Mouse (Mus musculus) right cerebral cortex, postnatal 36 days (tissue): ENCODE measurements at regions not wholly inside any gene's neighbourhood (a gene's known extent, or its start where the extent isn't known, plus 50 kb on each side); places are given as distances from the start of the nearest gene placed in this dataset.

Source experiments
- DNase-seq, 2 experiments: peaks; one replicate each; pipeline ENCODE4 v3.0.0; 2022; ENCODE audit warnings: low spot score in 2 of 2, mixed read lengths in 1 of 2

DNA sequence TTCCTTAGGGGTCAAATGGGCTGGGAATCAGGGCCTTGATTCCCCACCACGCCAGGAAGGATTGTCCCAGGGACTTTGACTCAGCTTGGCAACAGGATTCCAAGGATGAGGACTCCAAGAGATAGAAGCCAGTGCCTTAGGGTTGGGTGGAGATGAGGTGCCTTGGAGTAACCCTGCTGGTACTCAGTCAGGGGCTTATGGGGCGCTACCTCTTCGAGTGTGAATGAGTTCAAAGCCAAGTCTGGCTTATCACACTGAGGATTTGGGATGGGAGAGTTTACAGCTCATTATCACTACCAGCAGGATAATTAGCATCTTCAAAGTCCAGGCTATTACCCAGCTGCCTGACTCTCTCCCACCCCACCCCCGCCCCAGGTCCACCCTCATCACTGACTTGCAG, 213.5 kb downstream of the Cdh26 start:
- DNase-seq: no peak

DNA sequence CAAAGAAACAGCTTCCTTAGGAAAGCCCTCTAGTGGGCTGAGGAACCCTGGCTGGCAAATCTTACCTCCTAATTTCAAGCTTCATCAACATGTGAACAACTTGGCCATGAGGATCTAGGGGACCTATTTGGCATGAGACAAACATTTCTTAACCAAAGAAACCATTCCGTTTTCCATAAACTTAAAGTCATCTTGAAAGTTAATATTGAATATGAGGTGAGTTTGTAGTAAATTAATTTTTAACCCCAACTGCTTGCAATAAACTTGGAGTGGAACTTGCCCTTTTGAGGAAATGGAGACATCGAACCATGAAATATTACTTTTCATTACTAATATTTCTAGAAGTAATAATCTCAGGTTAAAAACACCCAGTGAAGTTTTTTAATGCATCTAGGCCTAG, 229.7 kb downstream of the Cdh26 start:
- no peak for DNase-seq

DNA sequence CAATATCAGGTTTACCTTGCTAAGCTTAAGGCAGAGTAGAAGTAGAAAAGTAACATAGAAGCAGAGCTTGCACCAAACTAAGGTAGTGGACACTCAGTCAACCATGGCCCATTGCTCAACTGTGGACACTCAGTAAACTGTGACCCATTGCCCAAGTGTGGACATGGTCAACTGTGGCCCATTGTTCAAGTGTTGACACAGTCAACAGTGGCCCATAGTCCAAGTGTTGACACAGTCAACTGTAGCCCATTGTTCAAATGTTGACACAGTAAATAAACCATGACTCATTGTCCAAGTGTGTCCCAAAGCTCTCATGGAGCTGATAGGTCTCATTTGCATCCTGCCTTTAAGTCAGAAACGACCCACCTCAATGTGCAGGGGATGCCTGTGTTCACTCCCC, 232.1 kb downstream of the Cdh26 start:
- DNase-seq: no peak

DNA sequence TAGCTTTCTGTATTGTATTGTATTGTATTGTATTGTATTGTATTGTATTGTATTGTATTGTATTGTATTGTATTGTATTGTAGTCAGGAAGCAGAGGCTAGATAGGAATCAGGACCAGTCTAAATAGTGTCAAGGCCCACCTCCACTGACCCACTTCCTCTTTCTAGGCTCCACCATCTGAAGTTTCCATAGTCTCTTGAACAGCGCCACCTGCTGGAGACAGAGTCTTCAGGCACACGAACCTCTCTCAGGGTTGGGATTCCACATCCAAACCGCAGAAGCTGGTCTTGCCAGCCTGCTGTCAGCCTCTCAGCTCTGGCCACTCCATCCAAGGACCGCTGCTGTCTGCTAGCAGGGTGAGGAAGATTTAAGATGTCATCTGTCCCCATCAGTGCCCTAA, 234.6 kb downstream of the Cdh26 start:
- peak in 1 of 2 experiments; percentile 24 for DNase-seq

- no peak for DNase-seq
Measured at GRCm38 (mm10) chr2:178668451-178668850, 238.1 kb downstream of the Cdh26 start.

DNA sequence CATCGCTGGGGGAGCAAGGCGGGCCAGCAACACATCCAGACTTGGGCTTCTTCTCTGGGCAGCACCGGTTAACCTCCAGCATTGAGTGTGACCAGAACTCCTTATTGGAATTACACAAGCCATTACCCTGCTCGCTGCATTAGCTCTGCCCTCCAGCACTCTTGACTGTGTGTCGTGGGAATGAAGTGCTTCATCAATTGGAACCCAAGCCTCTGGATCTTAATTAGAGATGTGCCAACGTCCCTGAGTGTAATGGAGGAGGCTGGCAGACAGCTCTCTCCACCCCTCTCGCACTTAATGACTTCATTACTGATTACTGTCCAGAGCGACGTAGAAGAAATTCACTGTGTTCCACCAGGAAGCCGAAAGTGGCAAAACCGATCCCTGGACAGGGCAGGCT, 240.6 kb downstream of the Cdh26 start:
- DNase-seq: no peak

DNA sequence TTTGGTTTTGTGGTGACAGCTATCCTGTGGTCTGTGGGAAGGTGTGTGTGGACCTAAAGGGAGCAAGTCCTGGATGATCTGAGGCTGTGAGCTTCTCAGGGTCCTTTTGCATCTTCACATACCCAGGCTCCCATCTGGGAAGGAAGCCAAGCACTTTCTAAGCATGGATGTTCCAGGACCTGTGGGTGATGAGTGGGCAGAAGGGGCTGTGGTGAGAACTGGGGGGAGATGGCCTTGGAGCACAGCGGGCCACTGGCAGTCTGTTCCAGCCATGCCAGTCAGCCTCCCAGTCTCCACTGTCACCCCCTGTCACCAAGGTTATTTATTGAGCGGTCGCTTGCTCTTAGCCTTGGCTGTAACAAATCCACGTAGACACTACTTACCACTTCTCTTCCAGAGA, 243.3 kb downstream of the Cdh26 start:
- DNase-seq: no peak

GRCm38 (mm10) chr2:178674621-178675020, 244.3 kb downstream of the Cdh26 start:
- DNase-seq: no peak

DNA sequence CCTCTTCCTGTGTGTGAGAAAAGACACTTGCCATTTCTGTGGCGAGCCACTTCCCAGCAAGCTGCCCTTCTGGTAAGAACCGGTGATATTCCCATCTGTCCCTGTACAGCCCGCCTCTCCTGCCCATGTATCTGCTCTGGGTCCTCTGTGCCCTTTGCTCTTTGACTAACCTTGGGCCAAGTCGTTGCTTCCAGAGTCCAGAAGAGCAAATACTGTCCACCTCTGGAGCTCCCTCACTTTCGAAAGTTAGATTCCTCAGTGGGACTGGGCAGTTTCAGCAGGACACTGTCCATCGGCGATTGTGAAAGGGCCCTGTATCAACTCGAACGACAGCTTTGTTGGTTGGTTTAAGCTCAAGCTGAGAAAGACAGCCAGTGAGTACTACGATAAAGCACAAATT, 246.6 kb downstream of the Cdh26 start:
- no peak for DNase-seq

- DNase-seq: no peak
Measured at GRCm38 (mm10) chr2:178680368-178680767, 250.0 kb downstream of the Cdh26 start.

DNA sequence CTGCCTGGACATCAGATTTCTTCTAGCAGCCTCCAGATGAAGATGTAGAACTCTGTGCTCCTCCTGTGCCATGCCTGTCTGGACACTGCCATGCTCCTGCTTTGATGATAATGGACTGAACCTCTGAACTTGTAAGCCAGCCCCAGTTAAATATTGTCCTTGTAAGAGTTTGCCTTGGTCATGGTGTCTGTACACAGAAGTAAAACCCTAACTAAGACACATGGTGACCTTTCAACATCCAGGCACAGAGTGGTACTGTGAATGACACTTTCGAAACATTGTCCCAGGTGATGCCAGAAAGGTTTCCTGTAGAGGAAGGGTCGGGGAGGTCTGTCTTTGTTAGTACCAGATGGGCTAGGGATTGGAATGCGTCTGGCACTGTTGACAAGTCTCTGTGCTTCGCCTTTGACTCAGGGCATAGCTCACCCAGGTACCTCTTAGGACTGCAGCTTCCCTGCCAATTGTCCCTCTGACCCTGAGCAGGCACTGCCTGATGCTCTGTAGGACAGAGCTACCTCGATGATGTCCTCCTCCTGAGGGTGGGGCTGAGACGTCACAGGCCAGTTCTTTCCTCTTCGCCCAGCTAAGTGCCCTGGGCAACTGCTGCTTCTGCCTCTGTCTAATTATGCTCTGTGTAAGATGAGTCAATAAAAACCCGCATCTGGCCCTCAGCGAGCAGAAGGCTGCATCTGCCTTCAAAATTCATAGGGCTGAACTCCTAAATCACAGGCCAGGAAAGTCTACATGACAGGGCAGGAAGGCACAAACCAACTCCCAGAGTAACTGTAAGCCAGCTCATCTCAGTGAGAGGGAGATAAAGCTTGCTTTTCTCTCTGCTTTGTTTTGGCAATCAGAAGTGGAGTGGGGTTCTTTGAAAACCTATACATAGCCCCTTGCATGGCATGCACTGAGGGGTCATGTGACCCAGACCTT, 254.0 kb downstream of the Cdh26 start:
- no peak for DNase-seq

DNA sequence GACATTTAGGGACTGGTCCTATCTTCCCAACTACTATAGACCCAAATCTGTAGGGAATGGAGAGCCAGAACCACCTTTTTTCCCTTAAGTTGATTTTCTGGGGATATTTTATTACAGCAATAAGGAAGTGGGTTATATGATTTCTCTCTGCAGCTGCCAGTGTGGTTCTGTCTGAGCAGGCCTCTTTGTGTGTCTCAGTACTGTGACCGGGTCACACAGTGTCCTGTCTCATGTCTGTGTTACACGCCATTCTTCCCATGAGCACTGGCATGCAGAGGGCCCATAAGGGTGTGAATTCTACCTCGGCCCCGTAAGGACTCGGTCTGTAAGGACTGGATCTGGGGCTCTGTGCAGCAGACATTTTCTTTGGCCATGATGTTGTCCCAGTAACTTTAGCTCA, 254.9 kb downstream of the Cdh26 start:
- no peak for DNase-seq

- DNase-seq: no peak
Measured at GRCm38 (mm10) chr2:178686167-178686601, 255.9 kb downstream of the Cdh26 start.

GRCm38 (mm10) chr2:178688586-178688985, 258.3 kb downstream of the Cdh26 start:
- DNase-seq: no peak

GRCm38 (mm10) chr2:178691190-178691864, 261.0 kb downstream of the Cdh26 start:
- no peak for DNase-seq

DNA sequence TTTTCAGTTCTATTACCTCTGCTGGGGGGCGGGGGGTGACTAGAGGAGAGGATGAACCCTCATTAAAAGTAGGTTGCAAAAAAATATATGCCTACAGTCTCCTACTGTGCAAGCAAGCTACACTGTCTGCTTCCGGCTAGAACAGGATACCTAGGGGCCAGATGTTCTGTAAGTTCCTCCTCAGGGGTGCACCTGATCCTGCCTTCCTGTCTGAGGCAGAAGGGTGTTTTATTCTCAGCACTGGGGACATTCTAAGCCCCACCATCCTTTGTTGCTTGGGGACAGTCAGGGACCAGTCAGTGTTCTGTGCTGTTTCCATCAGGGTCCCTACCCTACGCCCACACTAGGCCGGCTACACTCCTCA, 261.5 kb downstream of the Cdh26 start:
- no peak for DNase-seq

GRCm38 (mm10) chr2:178692231-178692630, 261.9 kb downstream of the Cdh26 start:
- no peak for DNase-seq

GRCm38 (mm10) chr2:178698648-178699047, 268.3 kb downstream of the Cdh26 start:
- peak; percentile 82 to 88 for DNase-seq

GRCm38 (mm10) chr2:178700825-178701224, 270.5 kb downstream of the Cdh26 start:
- DNase-seq: no peak

DNA sequence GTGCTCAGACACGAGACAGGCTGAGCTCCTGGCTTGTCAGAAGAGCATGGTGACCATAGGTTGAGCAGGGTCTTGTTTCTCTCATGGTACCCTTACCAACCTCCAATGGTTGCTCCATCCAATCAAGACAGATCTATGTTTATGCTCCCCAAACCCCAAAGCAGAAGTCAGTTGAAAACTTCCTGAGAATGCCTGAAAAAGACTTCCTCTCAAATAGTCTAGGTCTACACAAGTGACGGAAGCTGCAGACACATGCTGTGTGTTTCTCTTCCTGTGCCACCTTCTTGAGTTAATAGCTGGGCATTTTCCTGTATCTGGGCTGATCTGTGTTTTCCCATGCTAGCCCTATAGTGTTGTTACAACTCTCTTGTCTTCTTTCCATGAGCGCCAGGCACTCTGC, 274.2 kb downstream of the Cdh26 start:
- no peak for DNase-seq

GRCm38 (mm10) chr2:178708649-178709048, 278.3 kb downstream of the Cdh26 start:
- no peak for DNase-seq

DNA sequence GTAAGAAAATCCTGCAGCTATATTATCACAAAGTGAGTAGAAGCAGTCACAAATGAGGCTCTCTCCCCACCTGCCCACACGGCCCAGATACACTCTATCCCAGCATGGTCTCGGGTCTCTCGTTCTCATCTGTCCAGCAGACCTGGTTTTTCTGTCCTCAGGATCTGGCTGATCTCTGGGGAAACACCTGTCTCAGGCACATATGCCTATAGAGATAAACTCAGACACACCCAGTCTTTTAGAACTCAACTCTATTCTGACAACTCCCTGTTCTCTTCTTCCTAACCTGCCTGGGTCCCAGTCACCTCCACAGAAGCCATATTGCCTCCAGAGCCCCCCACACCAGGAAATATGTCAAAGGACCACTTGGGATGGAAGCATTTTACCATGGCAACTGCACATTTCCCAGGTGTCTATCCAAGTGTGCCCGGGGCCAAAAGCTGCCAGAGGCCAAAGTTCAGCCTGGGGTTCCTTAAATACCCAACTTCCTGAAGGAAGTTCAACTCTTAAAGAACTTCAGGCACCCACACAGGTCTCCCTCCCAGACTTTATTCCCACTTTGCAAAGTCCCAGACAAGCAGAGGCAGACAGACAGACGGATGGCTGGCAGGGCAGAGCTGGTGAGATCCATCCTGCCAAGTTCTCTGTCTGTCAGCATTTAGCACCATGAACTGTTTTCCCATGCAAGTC, 279.0 kb downstream of the Cdh26 start:
- DNase-seq: no peak

DNA sequence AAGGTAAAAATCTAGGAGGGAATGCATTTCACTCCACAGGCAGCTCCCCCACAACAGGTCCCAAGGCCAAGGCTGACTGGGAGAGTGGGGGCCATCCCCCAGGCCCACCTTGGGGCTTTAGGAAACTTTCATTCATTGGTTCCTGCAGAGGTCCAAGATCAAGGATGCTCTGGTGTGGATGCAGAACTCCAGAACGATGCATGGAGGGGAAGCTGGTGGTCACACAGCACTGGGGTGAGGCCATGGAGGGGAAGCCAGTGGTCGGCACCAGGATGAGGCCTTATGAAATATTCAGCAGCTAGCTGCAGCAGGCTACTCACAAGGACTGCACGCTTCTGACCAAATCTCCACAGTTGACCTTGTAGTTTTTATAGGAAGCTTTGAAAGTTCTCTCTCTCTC, 279.7 kb downstream of the Cdh26 start:
- no peak for DNase-seq
